Mouse (Mus musculus): ENCODE data around the gene Btg1-ps1. TPM values are rescaled to one million over a fixed set of nuclear protein-coding genes. Genes with fewer than 3 reads are reported as not detected.

Btg1-ps1 gene
- polyA plus RNA-seq, 1 experiment, result not detected

DNA sequence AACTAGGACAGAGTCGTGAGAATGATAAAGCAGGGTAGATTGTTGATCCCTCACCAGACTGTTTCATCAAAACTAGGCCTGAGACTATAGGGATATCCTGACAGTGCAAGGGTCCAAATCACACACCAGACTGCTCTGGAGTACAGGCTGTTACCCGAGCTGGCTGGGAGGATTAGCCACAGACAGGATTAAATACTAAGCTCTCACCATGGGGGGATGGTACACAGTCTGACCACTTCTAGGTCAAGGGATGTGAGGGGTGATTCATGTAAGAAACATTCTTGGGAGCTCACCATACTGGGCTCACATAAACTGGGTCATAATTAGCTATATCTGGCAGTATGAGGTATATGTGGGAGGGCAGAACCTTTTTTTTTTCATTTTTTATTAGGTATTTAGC, 15.2 kb upstream of the Btg1-ps1 start:
- Histone ChIP-seq H3K4me2 (ENCODE audit: low read depth) (no peak overlapping the region), H3K4me3 (no peak overlapping the region), H3ac (ENCODE audit: control insufficient read depth, insufficient read length) (no peak overlapping the region), H3K36me3 (ENCODE audit: control insufficient read depth, insufficient read depth) (no peaks in the 10 kb centered on the region), H3K79me2 (ENCODE audit: control insufficient read depth, insufficient read depth) (no peaks in the 10 kb centered on the region), H3K27me3 (ENCODE audit: control insufficient read depth, insufficient read depth, insufficient read length) (no peaks in the 10 kb centered on the region)
- no peak for TF ChIP-seq MYOG (IDR thresholded peaks at IDR 0.05; ENCODE audit: control insufficient read depth in 1 of 3, insufficient read depth in 1 of 3, insufficient read length in 2 of 3, low read depth in 2 of 3)
- TF ChIP-seq MYOD1 (IDR thresholded peaks at IDR 0.05; ENCODE audit: control insufficient read depth in 1 of 3, insufficient read length in 2 of 3, low read depth in 2 of 3), result no peak
- no peak for TF ChIP-seq MAX (IDR thresholded peaks at IDR 0.05; ENCODE audit: low read depth)
- TF ChIP-seq E2F4 (IDR thresholded peaks at IDR 0.05; ENCODE audit: insufficient read depth), result no peak
- no peak for TF ChIP-seq TCF3 (IDR thresholded peaks at IDR 0.05; ENCODE audit: insufficient read length, low read depth)

DNA sequence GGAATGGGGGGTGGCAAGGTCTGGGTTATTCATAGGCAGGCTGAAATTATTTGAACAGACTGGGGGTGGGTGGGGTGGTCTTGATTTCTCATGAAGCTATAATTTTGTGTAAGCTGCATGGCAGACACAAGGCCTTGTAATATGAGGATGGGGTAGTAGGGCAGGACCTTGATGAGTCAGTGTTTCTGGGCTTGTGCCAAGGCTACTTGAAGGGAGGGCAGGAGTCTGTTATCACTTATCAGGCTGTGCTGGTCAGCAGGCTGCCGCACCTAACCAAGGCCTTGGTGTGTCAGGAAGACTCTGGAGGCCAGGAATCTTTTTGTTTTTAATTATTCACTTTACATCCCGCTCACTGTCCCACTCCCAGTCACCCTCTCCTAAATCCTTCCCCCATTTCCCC, 9.9 kb downstream of the Btg1-ps1 start:
- no peak overlapping the region for H3K4me2 ChIP-seq (ENCODE audit: low read depth)
- H3K27me3 ChIP-seq (ENCODE audit: control insufficient read depth, insufficient read depth, insufficient read length), result no peaks in the 10 kb centered on the region
- no peak for TF ChIP-seq REST (IDR thresholded peaks at IDR 0.05; ENCODE audit: insufficient read depth, insufficient read length)
- TF ChIP-seq MYOG (IDR thresholded peaks at IDR 0.05; ENCODE audit: control insufficient read depth in 1 of 3, insufficient read depth in 1 of 3, insufficient read length in 2 of 3, low read depth in 2 of 3), result no peak
- no peak for TF ChIP-seq MAX (IDR thresholded peaks at IDR 0.05; ENCODE audit: low read depth)
- TF ChIP-seq POLR2AphosphoS2 (IDR thresholded peaks at IDR 0.05; ENCODE audit: insufficient read length, low read depth), result no peak
- no peak for TF ChIP-seq CEBPB (IDR thresholded peaks at IDR 0.05; ENCODE audit: insufficient read depth, poor library complexity, severe bottlenecking)
- no peak for TF ChIP-seq POLR2A (IDR thresholded peaks at IDR 0.05; ENCODE audit: insufficient read length, low read depth)
- TF ChIP-seq TCF3 (IDR thresholded peaks at IDR 0.05; ENCODE audit: insufficient read length, low read depth), result no peak
- H3ac ChIP-seq (ENCODE audit: control insufficient read depth, insufficient read length), result no peak overlapping the region
- no peaks in the 10 kb centered on the region for H3K79me2 ChIP-seq (ENCODE audit: control insufficient read depth, insufficient read depth)
- H3K4me3 ChIP-seq, result no peak overlapping the region
- no peaks in the 10 kb centered on the region for H3K36me3 ChIP-seq (ENCODE audit: control insufficient read depth, insufficient read depth)

Other genes starting within 250 kb of the Btg1-ps1 start
- gene Rhox5, start 214.0 kb downstream of the Btg1-ps1 start, polyA plus RNA-seq (2012; fragmentation: generic; extraction: Trizol), result 4.4 TPM
- gene Rhox6, start 191.9 kb downstream of the Btg1-ps1 start, polyA plus RNA-seq (2012; fragmentation: generic; extraction: Trizol), result not detected
- not detected for gene Rhox7a, start 187.1 kb downstream of the Btg1-ps1 start, polyA plus RNA-seq (2012; fragmentation: generic; extraction: Trizol)
- not detected for gene Rhox8, start 139.9 kb downstream of the Btg1-ps1 start, polyA plus RNA-seq (2012; fragmentation: generic; extraction: Trizol)
- gene Rhox7b, start 121.6 kb downstream of the Btg1-ps1 start, polyA plus RNA-seq (2012; fragmentation: generic; extraction: Trizol), result not detected
- not detected for gene Rhox9, start 117.0 kb downstream of the Btg1-ps1 start, polyA plus RNA-seq (2012; fragmentation: generic; extraction: Trizol)
- not detected for gene Btg1-ps2, start 24.3 kb upstream of the Btg1-ps1 start, polyA plus RNA-seq (2012; fragmentation: generic; extraction: Trizol)
- gene Rhox10, start 47.7 kb upstream of the Btg1-ps1 start, polyA plus RNA-seq (2012; fragmentation: generic; extraction: Trizol), result 0.19 TPM
- gene Rhox11, start 66.3 kb upstream of the Btg1-ps1 start, polyA plus RNA-seq (2012; fragmentation: generic; extraction: Trizol), result not detected
- gene Rhox12, start 92.1 kb upstream of the Btg1-ps1 start, polyA plus RNA-seq (2012; fragmentation: generic; extraction: Trizol), result not detected
- not detected for gene Rhox13, start 102.4 kb upstream of the Btg1-ps1 start, polyA plus RNA-seq (2012; fragmentation: generic; extraction: Trizol)
- gene Zbtb33, start 171.0 kb upstream of the Btg1-ps1 start, polyA plus RNA-seq (2012; fragmentation: generic; extraction: Trizol), result 2.4 TPM
- 0.06 TPM for gene Tmem255a, start 233.6 kb upstream of the Btg1-ps1 start, polyA plus RNA-seq (2012; fragmentation: generic; extraction: Trizol)

All from myocyte (in vitro differentiated cells).